11 mouse cellular contexts compared by ENCODE assay signal in genomic region chr10:109528096-109528495, GRCm38 (mm10).
"Had no signal": no experiment of that assay in that cellular context is flagged by ENCODE, and none has a peak within 500 bp of the region (broad histone marks: within the 10 kb centered on the region; RNA-seq: fewer than 3 reads in every experiment).

No protein-coding gene starts in this region.

- DNase-seq: lung, adult 18-20 months; lung, embryonic 14.5 days; lung, postnatal 10 days; lung, postnatal 4 days; midbrain, embryonic 14.5 days; retina, postnatal 1 day; right cerebral cortex, adult 18-20 months; spleen, adult 18-20 months; thymus, adult 2 months; thymus, postnatal 25 days; thymus, postnatal 4 days had no signal
